Mouse (Mus musculus) brain, embryonic 14.5 days (tissue): Measurements from ENCODE around the gene Mov10.
A peak's percentile ranks its signal among the peaks of the same experiment; 100 is the strongest.

Experiments
- CTCF ChIP-seq: fragments of 200-500 bp; IDR thresholded peaks from 2 replicates; pipeline ENCODE4 v1.5.1; 2012; ENCODE audit warnings: inconsistent platforms, mild to moderate bottlenecking, moderate library complexity, borderline replicate concordance; ENCODE audit not compliant: insufficient read depth, insufficient read length; ENCODE audit errors: extremely low read depth
- POLR2A ChIP-seq: fragments of 200-500 bp; IDR thresholded peaks from 2 replicates; pipeline ENCODE4 v1.6.1; 2012; ENCODE audit warnings: mild to moderate bottlenecking, inconsistent platforms, borderline replicate concordance; ENCODE audit not compliant: poor library complexity, insufficient read depth, insufficient read length, severe bottlenecking; ENCODE audit errors: extremely low read depth

- no peak for TF ChIP-seq POLR2A
- peak; percentile 73; the same call in 1 of the 2 replicates for TF ChIP-seq CTCF
These were observed 48.3 kb downstream of the Mov10 start for GRCm38 (mm10) chr3:104770035-104770434.
